Mouse (Mus musculus) embryonic facial prominence, embryonic 11.5 days (tissue): Measurements from ENCODE around the gene Gabrr1. TPM values are rescaled to one million over a fixed set of nuclear protein-coding genes. Genes with fewer than 3 reads are reported as not detected.

Source experiments
- polyA plus RNA-seq: library from polyadenylated mRNA; unstranded; fragments of >200 nt; fragmentation: Nextera tagmentation; extraction: Ambion mirVana; gene quantifications from 2 replicates; pipeline ENCODE4 v1.2.1, GENCODE M21; 2014

Gabrr1 gene
- polyA plus RNA-seq, 1 experiment from 2014 or later = not detected

Other genes starting within 250 kb of the Gabrr1 start
- 11.3 and 13.1 TPM in 2 replicates for gene Ankrd6, start 181.7 kb upstream of the Gabrr1 start, polyA plus RNA-seq
- 24.4 and 27.8 TPM in 2 replicates for gene Rragd, start 149.5 kb upstream of the Gabrr1 start, polyA plus RNA-seq
- gene Ube2j1, start 101.1 kb upstream of the Gabrr1 start, polyA plus RNA-seq = 41.5 and 47.1 TPM in 2 replicates
- 0.43 TPM in 1 of 2 replicates, not detected in the other for gene Gabrr2, start 69.5 kb upstream of the Gabrr1 start, polyA plus RNA-seq
- 0.48 and 1.1 TPM in 2 replicates for gene Pm20d2, start 57.2 kb downstream of the Gabrr1 start, polyA plus RNA-seq
- gene Srsf12, start 76.5 kb downstream of the Gabrr1 start, polyA plus RNA-seq = 8.5 and 10.8 TPM in 2 replicates
- 115 TPM in 2 replicates for gene Pnrc1, start 157.6 kb downstream of the Gabrr1 start, polyA plus RNA-seq
- gene Rngtt, start 177.8 kb downstream of the Gabrr1 start, polyA plus RNA-seq = 37.8 and 41.7 TPM in 2 replicates